Mouse (Mus musculus) urinary bladder, postnatal 36 days (tissue): ENCODE data around the gene Nol3.
"Not testable (repeated sequence)": the region's sequence is repeated elsewhere in the genome, so short reads cannot be mapped to it uniquely, and the experiment has no call there.

Source experiments
- DNase-seq, 2 experiments: peaks; one replicate each; pipeline ENCODE4 v3.0.0; 2022; ENCODE audit warnings: low spot score in 2 of 2, mixed read lengths in 1 of 2

The Nol3 gene

DNA sequence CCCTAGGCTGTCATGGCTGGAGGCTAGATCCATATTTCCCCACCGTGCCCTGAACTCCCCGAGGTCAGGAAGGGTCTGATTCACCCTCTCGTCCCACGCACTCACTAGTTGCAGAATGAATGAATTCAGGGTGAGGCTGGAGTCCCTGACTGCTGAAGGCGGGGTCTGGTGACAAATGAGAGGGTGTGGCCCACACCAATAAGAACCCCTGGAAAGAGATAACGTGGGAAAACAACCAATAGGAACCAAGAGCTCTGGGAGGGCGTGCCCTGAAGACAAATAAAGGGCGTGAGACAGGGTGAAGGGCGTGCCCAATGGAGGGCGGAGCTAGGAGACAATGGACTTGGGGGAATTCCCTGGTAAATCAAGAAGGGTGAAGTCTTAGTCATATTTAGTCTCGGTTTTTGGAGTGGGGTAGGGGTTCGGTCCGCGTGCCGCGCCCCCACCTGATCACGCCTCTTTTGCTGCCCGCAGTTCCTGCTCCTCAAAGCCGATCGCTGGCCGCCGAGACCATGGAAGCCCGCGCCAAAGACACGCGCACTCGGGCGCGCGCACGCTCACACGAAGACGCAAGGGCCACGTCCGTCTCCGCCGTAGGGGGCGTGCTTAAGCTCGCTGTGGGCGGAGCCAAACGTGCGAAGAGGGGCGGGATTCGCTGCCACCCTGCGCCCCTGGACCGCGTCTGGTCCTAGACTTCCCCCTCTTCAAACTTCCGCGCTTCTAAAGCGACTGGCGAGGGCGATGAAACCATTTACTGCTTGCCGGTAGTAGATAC is 13.2 kb downstream of the Nol3 start:
- peak; percentile 89 to 90 for DNase-seq

DNA sequence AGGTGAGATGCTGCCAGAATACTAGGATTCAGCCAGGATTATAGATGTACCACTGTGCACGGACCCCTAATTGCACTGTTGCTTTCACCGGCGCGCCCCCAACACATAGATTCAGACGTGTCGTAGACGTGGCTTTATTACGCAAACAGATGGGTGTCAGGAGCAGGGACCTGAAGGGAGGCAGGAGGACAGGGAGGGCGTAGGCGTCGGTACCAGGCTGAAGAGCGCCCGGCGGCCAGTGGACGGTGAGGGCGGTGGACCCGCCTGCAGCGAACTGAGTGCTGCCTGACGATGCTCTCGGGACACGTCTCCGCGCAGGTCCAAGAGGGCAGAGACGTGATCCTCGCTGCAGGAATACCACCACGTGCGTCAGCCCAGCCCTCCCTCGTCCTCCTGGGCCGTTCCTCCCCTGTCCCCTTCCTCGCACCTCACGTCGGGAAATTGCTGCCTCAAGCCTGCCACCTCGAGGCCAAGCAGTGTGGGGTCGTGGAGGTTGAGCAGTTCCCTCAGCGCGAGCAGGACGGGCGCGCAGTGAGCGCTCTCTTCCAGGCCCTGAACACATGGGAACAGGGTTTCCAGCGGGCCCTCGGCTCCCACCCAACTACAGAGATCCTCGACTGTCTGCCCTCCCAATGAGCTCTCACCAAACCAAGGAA is 14.0 kb downstream of the Nol3 start, which contains the start of gene 4931428F04Rik:
TSS of gene 4931428F04Rik (minus strand) at position 60 of the 656 bp plus-strand sequence.
- no peak for DNase-seq

DNA sequence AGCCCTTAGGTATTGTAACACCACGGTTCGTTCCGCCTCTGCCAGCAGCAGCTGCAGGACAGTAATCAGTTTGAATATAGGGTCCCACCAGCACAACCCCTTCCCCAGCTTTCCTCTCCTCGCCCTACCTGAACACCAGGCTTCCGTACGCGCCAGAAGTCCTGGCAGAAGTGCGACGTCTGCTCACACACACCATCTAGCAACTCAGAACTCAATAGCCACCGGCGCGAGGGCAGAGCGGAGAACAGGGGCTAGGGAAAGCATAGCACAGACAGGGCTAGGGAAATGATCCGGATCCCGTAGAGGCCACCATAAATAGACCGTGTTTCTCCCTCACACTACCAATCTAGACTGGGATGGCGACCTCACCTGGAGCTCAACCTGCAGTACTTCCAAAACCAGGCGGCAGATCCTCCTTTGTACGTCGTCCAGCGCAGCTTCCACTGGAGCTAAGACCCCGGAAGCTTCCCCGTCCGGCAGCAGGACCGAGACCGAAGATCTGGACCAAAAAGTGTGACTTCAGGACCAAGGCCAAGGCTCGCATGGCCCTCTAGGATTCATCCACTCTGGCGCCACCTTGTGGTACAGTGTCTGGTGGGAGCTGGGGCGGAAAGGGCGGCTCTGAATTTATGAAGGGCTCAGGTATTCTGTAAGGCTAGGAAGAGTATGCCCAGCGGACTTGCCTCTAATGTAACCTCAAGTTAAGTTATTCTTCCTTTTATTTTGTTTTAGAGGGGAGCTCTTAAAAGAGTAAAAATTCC is 14.8 kb downstream of the Nol3 start:
- DNase-seq, result peak; percentile 86 to 88

DNA sequence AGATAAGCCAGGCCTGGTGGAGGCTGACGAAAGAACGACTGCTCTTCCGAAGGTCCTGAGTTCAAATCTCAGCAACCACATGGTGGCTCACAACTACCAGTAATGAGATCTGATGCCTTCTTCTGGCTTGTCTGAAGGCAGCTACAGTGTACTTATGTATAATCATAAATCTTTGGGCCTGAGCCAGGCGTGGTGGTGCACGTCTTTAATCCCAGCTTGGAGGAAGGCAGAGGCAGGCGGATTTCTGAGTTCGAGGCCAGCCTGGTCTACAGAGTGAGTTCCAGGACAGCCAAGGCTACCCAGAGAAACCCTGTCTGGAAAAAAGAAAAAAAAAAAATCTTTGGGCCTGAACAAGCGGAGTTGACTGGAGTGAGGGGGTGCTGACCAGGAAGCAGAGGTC is 15.4 kb downstream of the Nol3 start:
- not testable (repeated sequence) for DNase-seq

DNA sequence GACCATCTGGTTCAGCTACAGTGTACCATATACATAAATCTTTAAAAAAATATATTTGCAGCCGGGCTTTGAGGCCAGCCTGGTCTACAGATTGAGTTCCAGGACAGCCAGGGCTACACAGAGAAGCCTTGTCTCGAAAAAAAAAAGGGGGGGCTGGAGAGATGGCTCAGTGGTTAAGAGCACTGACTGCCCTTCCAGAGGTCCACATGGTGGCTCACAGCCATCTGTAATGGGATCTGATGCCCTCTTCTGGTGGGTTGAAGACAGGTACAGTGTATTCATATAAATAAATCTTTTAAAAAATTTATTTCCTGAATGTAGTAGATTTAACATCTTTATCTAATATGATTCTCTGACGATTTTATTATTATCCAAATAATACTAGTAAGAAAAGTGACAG is 15.9 kb downstream of the Nol3 start:
- not testable (repeated sequence) for DNase-seq

DNA sequence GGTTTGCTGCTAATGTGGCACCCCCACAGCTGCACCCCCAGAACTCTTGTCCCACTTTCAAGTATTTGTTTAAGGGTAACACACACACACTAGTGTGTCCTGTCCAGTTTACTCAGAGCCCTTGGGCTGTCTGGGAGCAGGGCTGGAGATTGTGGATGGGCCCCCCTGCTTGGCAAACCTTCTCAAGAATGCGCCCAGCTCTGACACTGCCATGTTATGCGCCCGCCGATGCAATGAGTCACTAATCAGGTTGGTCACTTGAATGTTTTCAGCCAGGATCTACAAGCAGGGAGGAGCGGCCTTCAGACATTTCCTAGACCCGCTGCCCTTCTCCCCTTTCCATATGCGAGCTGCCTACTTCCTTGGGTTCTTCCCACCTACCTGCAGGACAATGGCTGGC is 16.5 kb downstream of the Nol3 start:
- DNase-seq, result no peak

DNA sequence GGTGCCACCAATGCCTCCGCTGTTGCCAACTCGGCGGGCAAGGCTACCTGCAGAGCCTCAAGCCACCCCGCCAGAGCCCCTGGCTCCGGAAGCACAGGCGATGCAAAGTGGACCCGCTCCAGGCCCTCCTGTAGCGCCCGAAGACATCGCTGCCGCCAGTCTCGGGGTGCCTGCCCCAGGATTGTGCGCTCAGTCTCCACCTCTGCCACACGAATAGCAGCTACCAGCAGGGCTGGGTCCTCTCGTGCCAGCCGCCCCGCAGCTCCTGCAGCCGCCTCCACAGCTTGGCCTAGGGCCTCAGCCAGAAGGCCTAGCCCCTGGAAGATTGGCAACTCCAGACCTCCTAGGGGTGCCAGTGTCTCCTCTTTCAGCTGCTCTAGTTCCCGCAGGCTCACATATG is 17.5 kb downstream of the Nol3 start:
- DNase-seq, result no peak

DNA sequence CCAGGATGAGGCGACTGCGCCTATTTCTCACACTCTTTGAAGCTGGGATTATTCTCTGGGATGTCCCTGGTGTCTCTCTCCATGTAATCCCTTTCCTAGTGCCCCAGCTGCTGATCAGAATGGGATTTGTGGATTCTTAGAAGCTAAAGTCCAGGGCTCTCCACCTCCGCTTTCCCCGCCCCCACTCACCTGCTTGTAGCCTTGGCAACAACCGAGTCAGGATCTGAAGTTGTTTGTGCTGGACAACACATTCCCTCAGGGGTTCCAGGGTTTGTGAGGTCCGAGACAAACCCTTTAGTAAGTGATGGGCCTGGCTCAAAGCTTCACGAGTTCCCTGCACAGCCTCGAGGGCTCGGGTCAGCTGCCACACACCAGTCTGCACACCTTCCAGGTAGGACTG is 18.8 kb downstream of the Nol3 start:
- no peak for DNase-seq

DNA sequence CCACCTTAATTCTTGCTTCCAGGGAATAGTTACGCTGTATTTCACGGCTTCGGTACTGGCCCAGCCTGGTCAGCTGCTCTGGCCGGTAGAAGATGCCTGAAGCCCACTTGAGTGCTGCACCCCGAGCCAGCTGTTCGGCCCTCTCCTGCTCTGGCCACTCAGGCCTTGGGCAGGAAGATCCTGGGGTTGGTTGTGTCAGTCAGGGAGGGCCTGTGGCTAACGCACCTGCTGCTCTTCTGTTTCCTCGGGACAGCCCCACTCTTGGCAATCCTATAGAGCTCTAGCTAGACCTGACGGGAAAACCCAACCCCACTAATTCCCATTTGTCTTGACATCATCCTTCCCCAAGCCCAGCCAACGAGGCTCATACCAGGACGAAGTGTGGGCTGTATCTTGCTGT is 19.3 kb downstream of the Nol3 start:
- DNase-seq, result no peak

DNA sequence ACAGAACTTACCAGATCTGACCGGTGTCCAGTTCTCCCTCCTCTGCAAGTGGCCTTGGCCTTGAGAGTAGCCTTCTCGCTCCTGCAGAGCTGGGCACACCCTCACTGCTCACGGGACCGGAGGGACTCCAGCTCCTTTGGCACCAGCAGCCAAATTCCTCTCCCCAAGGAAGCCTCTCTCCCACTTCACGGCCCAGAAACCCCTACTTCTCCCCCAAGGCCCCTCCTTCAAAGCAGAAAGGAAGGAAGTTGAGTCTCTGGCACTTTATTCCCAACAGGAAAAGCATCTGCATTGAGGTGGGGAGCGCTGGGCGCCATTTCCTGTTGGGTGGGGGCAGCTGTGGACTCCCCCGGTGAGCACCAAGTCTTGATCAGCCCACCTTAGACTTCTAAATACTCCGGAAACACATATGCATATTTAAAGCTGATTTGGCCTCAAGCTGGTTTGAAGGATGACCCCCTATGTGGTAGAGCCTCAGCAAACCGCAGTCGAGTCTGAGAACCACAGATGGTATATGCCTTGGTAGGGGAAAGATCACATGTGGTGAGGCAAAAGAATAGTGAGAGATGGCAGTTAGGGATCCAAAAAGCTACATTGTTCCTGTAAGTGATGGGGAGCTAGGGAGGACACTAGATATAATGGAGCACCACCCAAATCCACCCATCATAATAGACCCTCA is 20.1 kb downstream of the Nol3 start, which contains the start of gene Exoc3l:
TSS of gene Exoc3l (minus strand) at position 207 of the 679 bp plus-strand sequence.
- DNase-seq, result no peak

DNA sequence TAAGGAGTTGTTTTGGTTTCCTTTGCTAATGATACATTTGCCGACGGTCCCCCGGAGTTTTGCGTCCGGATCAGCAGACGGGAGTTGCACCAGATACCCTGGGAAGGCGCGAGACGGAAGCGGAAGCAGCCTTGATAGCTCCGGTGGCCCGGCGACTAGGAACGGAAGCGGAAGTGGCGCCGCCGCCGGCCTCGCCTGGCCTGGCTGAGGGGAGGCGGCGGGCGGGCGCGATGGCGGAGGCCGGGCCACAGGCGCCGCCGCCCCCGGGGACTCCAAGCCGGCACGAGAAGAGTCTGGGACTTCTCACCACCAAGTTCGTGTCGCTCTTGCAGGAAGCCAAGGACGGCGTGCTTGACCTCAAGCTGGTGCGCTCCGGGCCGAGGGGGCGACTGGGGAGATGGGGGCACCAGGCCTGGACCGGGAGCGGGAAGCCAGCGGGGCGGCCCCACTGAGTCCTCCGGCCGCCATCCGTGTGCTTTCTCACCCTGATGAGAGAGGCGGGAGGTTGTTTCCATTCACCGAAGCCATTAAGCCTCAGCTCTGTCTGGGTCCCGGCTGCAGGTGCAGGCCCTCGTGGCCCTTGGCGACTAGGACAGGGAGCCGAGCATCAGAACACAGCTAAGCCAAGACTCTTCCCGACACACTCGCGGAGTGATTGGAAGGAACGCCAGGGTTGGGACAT is 21.7 kb downstream of the Nol3 start, which contains the start of gene E2f4:
TSS of gene E2f4 (plus strand) at position 153 of the 682 bp plus-strand sequence.
- DNase-seq, result peak; percentile 83 to 92

DNA sequence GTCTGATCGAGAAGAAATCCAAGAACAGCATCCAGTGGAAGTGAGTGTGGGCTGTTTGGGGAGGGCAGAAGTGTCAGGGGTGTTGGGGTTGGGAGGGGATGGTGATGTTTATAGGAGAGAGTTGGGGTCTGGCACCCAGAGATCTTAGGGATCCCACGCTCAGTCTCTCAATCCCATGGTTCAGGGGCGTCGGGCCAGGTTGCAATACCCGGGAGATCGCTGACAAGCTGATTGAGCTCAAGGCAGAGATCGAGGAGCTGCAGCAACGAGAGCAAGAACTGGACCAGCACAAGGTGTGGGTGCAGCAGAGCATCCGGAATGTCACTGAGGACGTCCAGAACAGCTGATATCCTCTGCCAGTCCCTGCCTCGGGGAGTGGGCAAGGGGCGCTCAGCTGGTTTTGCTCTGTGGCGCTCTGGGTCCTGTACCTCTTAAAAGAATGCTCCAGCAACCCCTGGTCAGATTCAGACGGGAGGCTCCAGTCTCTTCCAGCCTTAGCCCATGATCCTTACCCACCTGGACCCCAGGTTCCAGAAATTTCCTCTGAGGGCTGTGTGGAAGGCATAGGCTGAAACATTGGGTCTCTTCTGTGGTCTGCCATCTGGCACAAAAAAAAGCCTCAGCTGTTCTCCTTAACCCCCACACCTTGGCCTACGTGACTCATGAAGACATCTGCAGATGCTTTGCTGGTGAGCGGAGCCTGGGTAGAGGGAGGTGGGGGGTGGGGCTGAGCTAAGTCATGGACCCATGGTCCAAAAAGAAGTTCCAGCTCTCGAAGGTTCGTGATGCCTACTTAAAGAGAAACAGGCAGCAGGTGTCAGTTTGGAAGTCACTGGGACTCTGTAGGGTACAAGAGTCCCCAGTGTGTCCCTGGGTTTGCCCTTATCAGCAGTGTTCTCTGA is 22.7 kb downstream of the Nol3 start:
- DNase-seq, result no peak

DNA sequence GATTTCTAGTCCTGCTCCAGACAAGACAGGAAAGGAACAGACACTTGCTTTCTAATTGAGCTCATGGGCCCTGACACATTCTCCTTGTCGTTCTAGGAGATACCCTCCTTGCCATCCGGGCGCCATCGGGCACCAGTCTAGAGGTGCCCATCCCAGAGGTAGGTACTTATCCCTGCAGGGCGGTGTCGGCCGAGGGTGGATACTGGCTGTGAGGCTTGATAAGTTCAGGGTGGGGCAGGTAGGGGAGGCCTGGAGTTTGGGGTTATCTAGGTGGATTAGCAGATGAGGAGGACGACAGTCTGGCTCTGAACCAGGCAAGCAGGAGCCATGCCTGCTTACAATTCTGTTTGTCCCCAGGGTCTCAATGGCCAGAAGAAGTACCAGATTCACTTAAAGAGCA is 24.0 kb downstream of the Nol3 start:
- no peak for DNase-seq

DNA sequence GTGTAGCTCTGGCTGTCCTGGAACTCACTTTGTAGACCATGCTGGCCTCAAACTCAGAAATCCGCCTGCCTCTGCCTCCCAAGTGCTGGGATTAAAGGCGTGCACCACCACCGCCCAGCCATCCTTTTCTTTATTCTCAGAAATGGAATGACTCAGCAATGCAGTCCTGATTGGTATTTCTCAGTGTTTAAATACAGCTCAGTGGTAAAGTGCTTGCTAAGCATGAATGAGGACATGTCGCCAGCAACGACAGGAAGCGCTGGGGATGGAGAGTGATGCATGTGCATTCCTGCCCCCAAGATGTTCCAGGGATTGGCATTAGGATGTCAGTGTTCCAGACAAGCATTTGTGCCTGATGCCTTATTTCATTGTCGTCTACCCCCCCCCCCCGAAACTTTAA is 27.5 kb downstream of the Nol3 start:
- DNase-seq, result no peak

DNA sequence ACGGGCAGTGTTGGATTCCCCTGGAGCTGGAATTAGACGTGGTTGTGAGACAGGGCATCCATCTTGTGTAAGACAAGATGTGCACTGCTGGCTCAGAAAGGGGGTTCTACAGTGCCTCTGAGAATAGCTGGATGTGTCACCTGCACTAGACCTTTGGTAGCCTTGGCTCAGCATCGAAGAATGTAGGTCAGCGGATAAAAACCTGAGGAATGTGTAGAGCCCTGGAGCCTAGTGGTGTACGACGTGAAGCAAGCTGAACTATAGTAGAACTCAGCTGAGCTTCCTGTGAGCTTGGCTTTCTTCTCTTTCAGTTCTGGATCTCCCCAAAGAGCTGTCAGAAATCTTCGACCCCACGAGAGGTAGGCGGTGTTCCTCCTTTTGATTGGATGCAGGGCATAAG is 27.9 kb downstream of the Nol3 start:
- DNase-seq, result no peak

DNA sequence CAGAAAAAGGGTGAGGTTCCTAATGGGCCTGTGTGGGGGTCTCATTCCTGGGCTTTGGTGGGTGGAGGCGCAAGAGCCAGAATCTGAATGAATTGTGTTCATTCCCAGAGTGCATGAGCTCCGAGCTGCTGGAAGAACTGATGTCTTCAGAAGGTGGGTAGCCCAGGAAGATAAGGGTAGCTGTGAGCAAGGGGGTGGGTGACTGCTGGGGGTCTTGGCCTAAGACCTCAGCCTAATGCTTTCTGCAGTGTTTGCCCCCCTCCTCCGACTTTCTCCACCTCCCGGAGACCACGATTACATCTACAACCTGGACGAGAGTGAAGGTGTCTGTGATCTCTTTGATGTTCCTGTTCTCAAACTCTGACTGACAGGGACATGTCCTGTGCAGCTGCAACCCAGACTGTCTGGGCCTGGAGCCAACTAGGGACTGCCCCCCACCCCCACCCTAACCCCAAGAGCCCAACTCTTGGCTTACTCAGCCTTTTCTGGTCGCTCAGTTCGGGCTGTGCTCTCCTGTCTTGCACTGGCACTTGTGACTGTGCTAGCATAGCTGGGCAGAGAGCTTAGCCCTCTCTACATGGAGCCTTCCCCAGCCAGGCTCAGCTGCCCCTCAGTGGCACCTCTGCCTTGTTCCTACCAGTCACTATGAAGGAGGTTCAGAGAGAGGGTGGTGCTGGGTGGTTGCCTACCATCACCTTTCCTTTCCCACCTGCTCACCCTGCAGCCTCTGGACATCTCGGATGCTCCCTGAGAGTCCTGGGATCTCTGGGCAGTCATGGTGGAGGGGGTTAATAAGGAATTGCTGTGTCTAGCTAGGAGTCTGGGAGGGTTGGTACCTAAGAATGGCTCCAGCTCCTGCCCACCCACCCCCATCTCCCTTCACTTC is 28.6 kb downstream of the Nol3 start:
- DNase-seq, result no peak

DNA sequence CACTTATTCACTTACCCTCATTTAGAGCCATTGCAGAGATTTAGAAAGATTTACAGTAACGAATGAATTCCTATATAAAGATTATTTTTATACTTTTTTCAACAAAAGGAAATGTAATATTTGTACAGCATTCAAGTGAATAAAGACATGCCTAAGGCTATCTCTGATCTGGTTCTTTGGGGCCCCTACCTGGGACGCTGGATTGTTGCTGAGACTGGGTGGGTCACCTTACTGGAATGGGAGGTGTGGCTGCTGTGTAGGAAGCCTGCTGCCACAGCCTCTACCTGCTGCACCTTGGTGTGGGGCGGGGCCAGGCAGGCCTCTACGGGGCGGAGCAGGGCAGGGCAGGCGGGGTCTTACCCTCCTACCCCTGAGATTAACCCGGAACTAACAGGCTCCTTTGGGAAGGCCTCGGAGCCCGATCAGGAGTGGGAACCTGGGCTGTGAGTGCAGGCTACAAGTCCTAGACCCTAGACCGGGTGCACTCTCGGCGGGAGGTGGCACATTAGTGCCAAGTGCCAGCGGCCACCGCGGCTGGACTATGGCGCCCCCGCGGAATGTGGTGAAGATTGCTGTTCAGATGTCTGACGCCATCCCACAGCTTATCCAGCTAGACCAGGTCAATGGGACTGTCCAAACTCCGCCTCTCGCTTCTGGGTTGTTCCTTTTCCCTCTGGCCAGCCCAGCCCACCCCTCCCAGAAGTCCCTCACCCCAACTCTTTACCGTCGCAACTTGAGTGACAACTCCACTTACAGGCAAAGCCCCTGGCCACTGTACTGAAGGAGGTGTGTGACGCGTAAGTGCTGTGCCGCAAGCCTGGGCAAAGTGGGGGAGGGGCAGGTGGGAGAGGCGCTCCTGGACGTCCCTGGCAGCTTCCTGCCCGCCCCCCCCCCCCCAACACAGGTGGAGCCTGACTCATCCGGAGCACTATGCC is 29.5 kb downstream of the Nol3 start, which contains the start of gene Elmo3:
TSS of gene Elmo3 (plus strand) at position 391 of the 935 bp plus-strand sequence.
- peak; percentile 80 to 84 for DNase-seq

DNA sequence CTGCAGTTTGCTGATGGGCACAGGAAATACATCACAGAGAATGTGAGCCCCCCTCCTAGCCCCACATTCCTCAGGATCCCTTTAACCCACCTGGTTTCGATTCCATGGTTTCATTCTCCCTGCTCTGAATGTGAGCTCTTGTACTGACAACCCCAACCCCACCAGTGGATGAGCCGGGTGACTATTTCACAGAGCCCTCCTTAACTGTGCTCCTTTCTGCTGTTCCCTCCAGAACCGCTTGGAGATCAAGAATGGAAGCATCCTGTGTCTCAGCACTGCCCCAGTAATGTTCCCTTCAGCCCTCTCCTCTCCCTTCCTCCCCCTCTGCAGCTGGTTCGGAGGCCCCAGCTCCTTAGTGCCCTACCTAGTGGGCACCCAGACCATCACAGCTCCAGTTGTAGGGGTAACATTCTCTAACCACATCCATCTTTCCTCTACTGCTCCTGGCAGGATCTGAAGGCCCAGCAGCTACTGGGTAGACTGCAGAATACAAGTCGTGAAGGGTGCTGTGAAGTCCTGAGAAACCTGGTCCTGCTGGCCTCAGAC is 30.3 kb downstream of the Nol3 start:
- no peak for DNase-seq
